Mouse (Mus musculus) hematopoietic stem cell, adult 5-6 weeks (primary cell): ENCODE results near the gene Bid. TPM values are rescaled to one million over a fixed set of nuclear protein-coding genes. Genes with fewer than 3 reads are reported as not detected.
"Not testable (repeated sequence)": the region's sequence is repeated elsewhere in the genome, so short reads cannot be mapped to it uniquely, and the experiment has no call there.

Experiments used
- ATAC-seq, 2 experiments: fragments of 125-278 bp in 1 of 2; replicated peaks in 1 of 2; 2 replicates each; pipeline ENCODE4 v1.8.0; 2016 to 2017; ENCODE audit warnings: inconsistent platforms in 2 of 2, mild to moderate bottlenecking in 2 of 2, moderate number of reproducible peaks in 2 of 2, low read depth in 1 of 2, moderate TSS enrichment in 1 of 2; ENCODE audit not compliant: low FRiP score in 2 of 2, poor library complexity in 2 of 2, severe bottlenecking in 2 of 2, insufficient read depth in 1 of 2, low TSS enrichment in 1 of 2
- total RNA-seq: library from RNA; stranded (forward); fragments of 172-1452, 232-1000 nt; gene quantifications from 2 replicates; pipeline ENCODE4 v1.2.3, GENCODE M21; 2017

The Bid gene
- total RNA-seq, 1 experiment from 2014 or later = 14.0 TPM

- no peak for ATAC-seq
These were observed 45.4 kb downstream of the Bid start for GRCm38 (mm10) chr6:120871286-120871685.

GRCm38 (mm10) chr6:120868824-120869223 is 47.8 kb downstream of the Bid start:
- no peak for ATAC-seq

GRCm38 (mm10) chr6:120866051-120866814 is 50.4 kb downstream of the Bid start:
- ATAC-seq = peak; percentile 69 to 82

- ATAC-seq = no peak
These were observed 56.6 kb downstream of the Bid start for GRCm38 (mm10) chr6:120860079-120860478.

- ATAC-seq = no peak
These were observed 58.4 kb downstream of the Bid start for GRCm38 (mm10) chr6:120858217-120858711.

- no peak; a peak in 1 of 4 replicates for ATAC-seq
These were observed 62.2 kb downstream of the Bid start for GRCm38 (mm10) chr6:120854413-120854812.

GRCm38 (mm10) chr6:120850720-120851119 is 65.9 kb downstream of the Bid start:
- ATAC-seq = not testable (repeated sequence)

Other genes starting within 250 kb of the Bid start
- 0.44 TPM in 1 of 2 replicates, not detected in the other for gene Slc25a18, start 143.3 kb downstream of the Bid start, total RNA-seq
- 115 and 128 TPM in 2 replicates for gene Atp6v1e1, start 94.1 kb downstream of the Bid start, total RNA-seq
- gene Bcl2l13, start 80.6 kb downstream of the Bid start, total RNA-seq = 19.6 and 30.1 TPM in 2 replicates
- 6.6 and 8.1 TPM in 2 replicates for gene Mical3, start 214.1 kb upstream of the Bid start, total RNA-seq